Mouse (Mus musculus) spleen, adult 2 months (tissue): ENCODE measurements at regions not wholly inside any gene's neighbourhood (a gene's known extent, or its start where the extent isn't known, plus 50 kb on each side); places are given as distances from the start of the nearest gene placed in this dataset.

ENCODE experiments used
- CTCF ChIP-seq: fragments of 200-500 bp; IDR thresholded peaks from 2 replicates; pipeline ENCODE4 v1.5.1; 2011; ENCODE audit warnings: mild to moderate bottlenecking, inconsistent platforms; ENCODE audit not compliant: insufficient read depth, insufficient read length, insufficient replicate concordance; ENCODE audit errors: extremely low read depth
- POLR2A ChIP-seq: fragments of 200-500 bp; IDR thresholded peaks from 2 replicates; pipeline ENCODE4 v1.6.1; 2011; ENCODE audit warnings: low read depth, low read length, inconsistent platforms

DNA sequence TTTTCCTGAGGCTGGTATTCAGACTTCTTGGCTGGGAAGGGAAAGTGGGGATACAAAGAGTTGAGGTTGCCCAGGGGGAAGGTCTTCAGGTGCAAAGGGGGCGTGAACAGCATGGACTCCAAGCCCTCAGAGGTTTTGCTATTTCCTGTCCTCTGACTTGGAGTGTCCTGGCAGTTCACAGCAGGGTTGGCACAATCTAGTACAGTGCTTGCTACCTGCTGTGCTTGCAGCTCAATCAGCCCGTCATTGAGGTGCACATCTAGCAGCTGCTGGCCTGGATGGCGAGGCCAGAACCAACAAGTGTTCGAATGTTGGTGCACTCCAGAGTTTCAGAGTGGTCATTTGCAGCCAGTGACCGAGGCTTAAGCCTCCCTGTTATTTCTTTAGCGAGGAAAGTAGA lies 273.7 kb upstream of the 4931429L15Rik start:
- TF ChIP-seq CTCF = no peak
- TF ChIP-seq POLR2A = no peak
